Mouse (Mus musculus) ES-Bruce4 (cell line): ENCODE results near the gene Ppm1h.

Source experiments
- CTCF ChIP-seq: IDR thresholded peaks from one replicate; pipeline ENCODE4 v1.8.1; 2011; ENCODE audit warnings: low read depth, low read length
- EP300 ChIP-seq: IDR thresholded peaks from 2 replicates; pipeline ENCODE4 v1.6.1; 2011; ENCODE audit warnings: low read depth, low read length; ENCODE audit not compliant: insufficient read depth

DNA sequence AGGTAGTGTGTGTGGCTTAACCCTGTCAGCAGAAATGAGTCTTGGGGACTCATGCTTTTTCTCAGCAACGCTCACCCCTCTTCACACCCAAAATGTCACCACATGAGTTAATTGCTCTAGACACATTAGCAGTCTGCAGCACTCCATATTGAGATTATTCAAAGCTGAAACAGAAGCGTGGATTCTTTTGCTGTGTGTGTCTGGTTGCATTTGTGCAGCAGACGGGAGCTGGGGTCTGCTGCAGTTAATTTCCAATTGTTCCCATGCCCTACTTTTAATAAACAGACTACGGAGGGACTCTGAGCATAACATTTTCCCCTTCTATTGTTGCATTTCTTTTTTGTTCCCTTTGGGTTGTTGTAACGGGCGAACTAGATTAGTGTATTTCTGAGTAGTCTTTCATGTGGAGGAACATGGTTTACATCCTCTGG lies 32.8 kb downstream of the Ppm1h start:
- no peak for TF ChIP-seq EP300
- TF ChIP-seq CTCF: no peak
